Mouse (Mus musculus): Measurements from ENCODE around the gene Rhbdd1. TPM values are rescaled to one million over a fixed set of nuclear protein-coding genes. Genes with fewer than 3 reads are reported as not detected.

Rhbdd1 gene
- polyA plus RNA-seq, 1 experiment from 2014 or later = 8.8 TPM

Small RNA genes lying within 50 kb of the gene (microRNA-seq; reads per million reads assigned to microRNA genes)
- not detected for gene Gm22112

Other genes with a start within 250 kb of the Rhbdd1 start
- gene Gm9747, start 83.3 kb upstream of the Rhbdd1 start, polyA plus RNA-seq (2016; fragmentation: Nextera tagmentation; extraction: Ambion mirVana) = 21.8 and 22.8 TPM in 2 replicates
- 7.3 and 8.4 TPM in 2 replicates for gene Irs1, start 25.0 kb upstream of the Rhbdd1 start, polyA plus RNA-seq (2016; fragmentation: Nextera tagmentation; extraction: Ambion mirVana)

Measured in midbrain, embryonic 10.5 days (tissue).